Mouse (Mus musculus): Measurements from ENCODE around the gene Pitpnm1. TPM values are rescaled to one million over a fixed set of nuclear protein-coding genes. Genes with fewer than 3 reads are reported as not detected.
"Not testable (repeated sequence)": the region's sequence is repeated elsewhere in the genome, so short reads cannot be mapped to it uniquely, and the experiment has no call there.

Gene Pitpnm1
- total RNA-seq, 2 experiments from 2014 or later, result 25.0 to 26.4 TPM

DNA sequence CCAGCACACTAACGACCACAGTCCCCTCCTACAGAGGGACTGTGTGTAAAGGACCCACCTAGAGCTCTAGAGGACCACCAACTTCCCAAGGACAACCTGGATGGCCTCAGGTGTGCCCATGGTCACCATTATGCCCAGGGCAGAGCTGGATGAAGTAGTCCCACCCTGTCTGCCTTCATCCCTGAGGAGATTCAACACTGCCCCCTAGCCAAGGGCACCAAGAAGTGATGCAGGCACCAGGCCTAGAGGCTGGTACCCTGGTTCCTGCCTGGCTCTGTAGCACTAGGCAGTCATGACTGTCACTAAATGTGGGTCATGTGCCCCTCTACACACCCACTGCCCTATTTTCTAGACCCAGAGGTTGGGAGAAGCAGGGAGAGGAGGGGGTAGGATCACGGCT lies 32.0 kb downstream of the Pitpnm1 start:
- no peak for DNase-seq
- intact Hi-C loops (cut with DNase I), result no loop called here

GRCm38 (mm10) chr19:4134354-4134753 lies 34.6 kb downstream of the Pitpnm1 start:
- DNase-seq, result no peak
- intact Hi-C loops (cut with DNase I), result no loop called here

GRCm38 (mm10) chr19:4135229-4135962 lies 35.6 kb downstream of the Pitpnm1 start:
- DNase-seq; intact Hi-C loops (cut with DNase I): not testable (repeated sequence)

DNA sequence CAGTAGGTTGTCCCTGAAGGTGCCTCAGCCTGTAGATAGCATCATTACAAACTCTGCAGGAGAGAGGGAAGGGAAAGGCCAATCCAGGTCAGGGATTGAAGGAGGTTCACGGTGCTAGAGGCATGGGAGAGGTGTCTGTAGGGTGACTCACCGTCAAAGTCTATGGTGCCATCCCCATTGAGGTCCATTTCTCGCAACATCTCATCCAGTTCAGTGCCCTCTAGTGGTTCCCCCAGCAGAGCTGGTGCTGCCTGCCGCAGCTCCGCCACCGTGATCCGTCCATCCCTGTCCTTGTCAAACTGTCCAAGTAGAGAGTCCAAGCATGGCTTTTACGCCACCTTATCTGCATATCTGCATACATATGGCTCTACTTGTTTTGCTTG lies 36.2 kb downstream of the Pitpnm1 start:
- intact Hi-C loops (cut with DNase I); DNase-seq: not testable (repeated sequence)

DNA sequence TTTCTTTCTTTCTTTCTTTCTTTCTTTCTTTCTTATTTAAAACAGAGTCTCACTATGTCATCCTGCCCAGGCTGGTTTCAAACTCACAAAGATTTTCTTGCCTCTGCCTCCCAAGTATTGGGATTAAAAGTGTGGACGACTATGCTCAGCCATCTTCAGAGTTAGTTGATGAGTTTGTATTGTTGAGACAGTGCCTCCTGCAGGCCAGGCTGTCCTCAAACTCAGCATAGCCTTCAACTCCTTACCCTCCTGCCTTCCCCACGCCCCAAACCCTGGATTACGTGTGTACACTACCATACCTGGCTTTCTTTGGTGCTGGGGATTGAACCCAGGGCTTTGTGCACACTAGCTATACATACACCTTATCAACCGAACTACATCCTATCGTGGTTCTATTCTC lies 36.7 kb downstream of the Pitpnm1 start:
- intact Hi-C loops (cut with DNase I), result no loop called here
- DNase-seq, result no peak

DNA sequence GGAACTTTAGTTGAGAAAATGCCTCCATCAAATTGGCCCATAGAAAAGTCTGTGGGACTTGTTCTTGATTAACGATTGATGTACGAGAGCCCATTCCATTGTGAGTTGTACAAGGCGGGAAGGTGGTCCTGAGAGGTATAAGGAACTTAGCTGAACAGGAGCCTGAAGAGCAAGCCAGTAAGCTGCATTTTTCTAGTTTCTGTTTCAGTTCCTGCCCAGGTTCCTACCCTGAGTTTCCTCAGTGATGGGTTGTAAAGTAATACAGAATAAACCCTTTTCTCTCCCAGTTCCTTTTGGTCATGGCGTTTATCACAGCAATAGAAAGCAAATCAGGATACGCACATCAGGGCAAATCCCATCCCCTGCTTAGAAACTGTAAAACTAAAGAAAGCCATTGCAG lies 38.1 kb downstream of the Pitpnm1 start:
- DNase-seq, result no peak
- intact Hi-C loops (cut with DNase I), result no loop called here

DNA sequence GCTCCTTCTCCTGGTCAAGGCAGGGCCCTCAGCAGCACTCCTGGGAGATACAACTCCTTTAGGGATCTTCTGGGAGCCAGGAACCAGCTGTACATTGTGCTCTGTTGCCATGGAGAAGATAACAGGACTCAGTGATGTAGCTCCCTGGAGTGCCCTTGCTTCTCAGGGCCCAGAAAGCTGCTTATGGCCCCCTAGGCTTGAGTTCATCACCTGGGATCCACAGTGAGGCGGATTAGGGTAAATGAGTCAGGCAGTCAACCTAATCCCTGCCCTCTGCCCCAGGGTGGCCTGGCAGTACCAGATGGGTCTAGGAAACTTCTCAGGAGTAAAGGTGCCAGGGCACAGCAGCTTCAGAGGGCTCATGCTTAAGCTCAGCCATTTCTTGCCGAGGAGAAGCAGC lies 39.6 kb downstream of the Pitpnm1 start, which contains the start of gene Gpr152:
Gene Gpr152, plus strand, starts transcription at position 342 of the 400 bp plus-strand sequence.
- intact Hi-C loops (cut with DNase I), result no loop called here
- DNase-seq, result no peak

GRCm38 (mm10) chr19:4140147-4140546 lies 40.3 kb downstream of the Pitpnm1 start:
- DNase-seq, result no peak

GRCm38 (mm10) chr19:4142416-4143173 lies 42.8 kb downstream of the Pitpnm1 start:
- intact Hi-C loops (cut with DNase I), result no loop called here
- DNase-seq, result no peak

More at GRCm38 (mm10) chr19:4140147-4140546, 40.3 kb downstream of the Pitpnm1 start:
- intact Hi-C loops (cut with DNase I), result no loop called here

GRCm38 (mm10) chr19:4143759-4144268 lies 44.0 kb downstream of the Pitpnm1 start, which contains the start of gene Cabp4:
TSS of gene Cabp4 (minus strand) at chr19:4144033.
- intact Hi-C loops (cut with DNase I), result no loop called here
- no peak for DNase-seq

- intact Hi-C loops (cut with DNase I), result no loop called here
These were observed 45.0 kb downstream of the Pitpnm1 start for GRCm38 (mm10) chr19:4144550-4145498.

GRCm38 (mm10) chr19:4145936-4146335 lies 46.1 kb downstream of the Pitpnm1 start:
- no peak for DNase-seq
- intact Hi-C loops (cut with DNase I), result no loop called here

More at GRCm38 (mm10) chr19:4144550-4145498, 45.0 kb downstream of the Pitpnm1 start:
- peak in 1 of 2 experiments; percentile 51 for DNase-seq

DNA sequence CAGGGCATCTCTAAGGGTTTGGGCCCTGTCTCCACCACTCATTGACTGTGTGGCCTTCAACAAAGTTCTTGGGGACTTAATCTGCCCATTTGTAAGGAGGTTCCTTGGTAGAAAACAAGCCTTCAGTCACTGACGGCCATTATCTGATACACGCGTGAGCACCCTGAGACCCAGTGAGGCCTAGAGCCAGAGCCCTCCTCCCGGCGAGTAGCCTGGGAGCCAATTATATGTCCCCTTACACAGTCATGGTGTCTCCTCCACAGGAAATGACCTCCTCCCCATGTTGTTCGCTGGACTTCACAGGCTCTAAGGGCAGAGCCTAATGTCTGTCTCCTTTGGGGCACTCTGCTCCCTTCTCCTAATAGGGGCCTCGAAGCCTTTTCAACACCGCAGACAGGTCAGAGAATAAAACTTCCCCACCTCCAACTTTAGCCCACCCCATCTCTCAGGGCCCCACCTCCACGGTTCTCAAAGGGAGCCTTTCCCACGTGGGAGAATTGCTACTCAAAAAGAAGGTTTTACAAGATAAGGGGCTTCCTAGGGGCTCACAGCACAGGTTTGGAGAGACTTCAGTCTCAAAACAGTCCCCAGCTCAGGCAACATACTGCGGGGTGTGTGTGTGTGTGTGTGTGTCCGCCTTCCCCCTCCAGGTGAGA lies 46.7 kb downstream of the Pitpnm1 start:
- no peak for DNase-seq

GRCm38 (mm10) chr19:4147022-4147405 lies 47.2 kb downstream of the Pitpnm1 start:
- intact Hi-C loops (cut with DNase I), result no loop called here
- DNase-seq, result no peak

More for the DNA sequence above, 46.7 kb downstream of the Pitpnm1 start:
- intact Hi-C loops (cut with DNase I), result no loop called here

GRCm38 (mm10) chr19:4147782-4148490 lies 48.1 kb downstream of the Pitpnm1 start:
- no peak for DNase-seq
- intact Hi-C loops (cut with DNase I), result loop anchor here (2.0 kb wide), 1 partner anchor 15 kb away; the partner anchor contains the start of gene Rps6kb2

DNA sequence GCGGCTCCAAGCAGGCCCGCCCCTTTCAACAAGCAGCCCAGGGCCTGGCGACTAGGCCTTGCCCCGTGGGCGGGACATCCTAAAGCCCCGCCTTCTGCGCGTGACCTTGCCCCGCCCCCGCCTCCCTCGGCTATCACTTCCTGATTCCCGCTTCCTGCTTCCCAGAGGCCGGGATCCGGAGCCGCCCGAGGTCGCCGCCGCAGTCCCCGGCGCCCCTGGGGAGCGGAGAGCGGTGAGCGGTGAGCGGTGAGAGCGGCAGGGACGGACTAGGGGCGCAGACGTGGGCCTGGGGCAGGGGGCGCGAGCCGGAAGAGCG lies 48.7 kb downstream of the Pitpnm1 start, which contains the start of gene Coro1b:
Gene Coro1b, plus strand, starts transcription at position 129 of the 316 bp plus-strand sequence.
- intact Hi-C loops (cut with DNase I), result loop anchor here (2.0 kb wide), 1 partner anchor 14 kb away; the partner anchor contains the start of gene Rps6kb2

DNA sequence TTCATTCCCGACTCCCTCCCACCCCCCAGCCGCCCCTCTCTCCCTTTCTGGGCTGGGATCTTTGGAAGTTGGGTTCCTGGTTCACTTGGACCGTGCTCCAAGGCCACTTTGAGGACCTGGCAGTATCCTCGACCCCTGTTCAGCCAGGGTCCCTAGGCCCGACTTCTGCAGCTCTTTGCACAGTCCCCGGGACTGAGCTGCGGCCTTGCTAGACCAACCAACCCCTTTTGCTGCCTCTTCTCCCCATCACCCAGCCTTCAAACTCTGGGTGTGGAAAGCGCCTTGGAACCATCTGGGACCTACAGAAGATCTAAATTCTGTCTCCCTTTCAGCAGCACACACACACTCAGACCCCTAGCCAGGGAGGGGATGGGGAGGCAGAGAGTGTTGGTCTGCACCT lies 49.0 kb downstream of the Pitpnm1 start:
- DNase-seq, result no peak
- intact Hi-C loops (cut with DNase I), result loop anchor here (2.0 kb wide), 1 partner anchor 14 kb away; the partner anchor contains the start of gene Rps6kb2

More for the DNA sequence above, 48.7 kb downstream of the Pitpnm1 start, which contains the start of gene Coro1b:
- peak; percentile 99 for DNase-seq

DNA sequence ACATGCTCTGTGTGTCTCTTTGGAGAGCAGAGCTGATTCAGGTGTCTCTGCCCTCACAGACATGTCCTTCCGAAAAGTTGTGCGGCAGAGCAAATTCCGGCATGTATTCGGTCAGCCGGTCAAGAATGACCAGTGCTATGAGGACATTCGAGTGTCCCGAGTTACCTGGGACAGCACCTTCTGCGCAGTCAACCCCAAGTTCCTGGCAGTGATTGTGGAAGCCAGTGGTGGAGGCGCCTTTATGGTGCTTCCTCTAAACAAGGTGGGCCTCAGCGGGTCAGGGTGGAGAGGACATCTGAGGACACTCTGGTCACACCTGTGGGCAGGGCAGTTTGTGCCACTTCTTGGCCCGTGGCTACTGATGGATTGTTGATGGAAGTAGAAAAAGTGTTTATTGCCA lies 49.5 kb downstream of the Pitpnm1 start:
- intact Hi-C loops (cut with DNase I), result loop anchor here (2.0 kb wide), 1 partner anchor 14 kb away; the partner anchor contains the start of gene Rps6kb2
- no peak for DNase-seq

All from heart, postnatal 14 days (tissue).